Mouse (Mus musculus): ENCODE measurements around the gene Lpar1.
"Not testable (repeated sequence)": the region's sequence is repeated elsewhere in the genome, so short reads cannot be mapped to it uniquely, and the experiment has no call there.

Lpar1 gene

GRCm38 (mm10) chr4:58543171-58543570 lies 10.5 kb downstream of the Lpar1 start:
- DNase-seq, result no peak

GRCm38 (mm10) chr4:58542656-58543055 lies 11.0 kb downstream of the Lpar1 start:
- DNase-seq, result not testable (repeated sequence)

DNA sequence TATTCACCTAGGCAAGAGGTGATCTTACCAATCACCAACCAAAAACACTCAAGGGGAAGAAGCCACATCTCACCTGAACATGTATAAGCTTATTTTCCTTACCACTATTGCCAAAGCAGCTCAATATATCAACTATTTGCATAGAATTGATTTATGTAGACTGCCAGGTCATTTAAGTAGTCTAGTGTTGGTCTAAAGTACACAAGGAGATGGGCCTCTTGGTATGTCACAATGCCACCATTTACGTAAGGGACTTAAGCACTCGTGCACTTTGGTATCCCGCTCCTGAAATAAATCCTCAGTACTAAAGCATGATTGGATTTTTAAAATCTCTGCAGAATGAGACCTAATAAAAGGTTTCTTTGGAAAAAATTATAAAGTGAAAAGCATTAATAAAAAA lies 12.9 kb downstream of the Lpar1 start:
- no peak for DNase-seq

GRCm38 (mm10) chr4:58540385-58540784 lies 13.3 kb downstream of the Lpar1 start:
- no peak for DNase-seq

DNA sequence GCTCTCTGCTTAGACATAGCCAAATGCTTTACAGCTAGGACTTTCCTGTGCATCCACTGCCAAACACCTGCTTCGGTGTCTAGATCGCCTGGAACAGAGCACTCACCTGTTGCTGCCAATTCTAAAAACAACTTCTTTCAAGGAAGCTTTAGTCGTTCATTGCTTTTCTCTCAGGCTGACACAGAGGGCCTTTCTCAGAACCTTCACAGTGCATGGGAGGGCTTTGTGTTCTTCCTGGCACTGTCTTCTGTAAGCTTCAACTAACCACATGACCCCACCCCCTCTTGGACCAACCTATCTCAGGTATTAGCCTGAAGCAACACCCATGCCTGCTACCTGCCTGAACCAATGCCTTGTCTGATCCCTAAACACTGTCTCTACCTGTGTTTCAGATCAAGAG lies 15.0 kb downstream of the Lpar1 start:
- no peak for DNase-seq

DNA sequence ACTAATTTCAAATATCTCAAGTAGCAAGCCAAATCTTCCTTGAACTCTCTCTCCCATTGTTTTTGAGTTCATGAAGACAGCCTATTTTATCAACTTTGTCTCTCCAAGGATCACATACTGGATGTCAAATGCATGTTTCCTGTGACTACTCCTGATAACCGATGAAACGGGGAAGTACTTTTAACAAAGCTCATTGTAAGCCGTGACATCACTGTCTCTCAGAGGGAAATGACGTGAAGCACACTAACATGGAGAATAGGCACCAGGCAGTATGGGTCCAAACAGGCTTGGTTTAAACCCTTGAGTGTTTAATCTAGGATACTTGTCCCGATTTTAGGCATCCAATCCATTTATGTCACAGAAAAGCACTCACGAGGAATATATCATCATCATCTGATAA lies 17.9 kb downstream of the Lpar1 start:
- DNase-seq, result no peak

- DNase-seq, result no peak
Measured at GRCm38 (mm10) chr4:58534726-58535350, 18.9 kb downstream of the Lpar1 start.

DNA sequence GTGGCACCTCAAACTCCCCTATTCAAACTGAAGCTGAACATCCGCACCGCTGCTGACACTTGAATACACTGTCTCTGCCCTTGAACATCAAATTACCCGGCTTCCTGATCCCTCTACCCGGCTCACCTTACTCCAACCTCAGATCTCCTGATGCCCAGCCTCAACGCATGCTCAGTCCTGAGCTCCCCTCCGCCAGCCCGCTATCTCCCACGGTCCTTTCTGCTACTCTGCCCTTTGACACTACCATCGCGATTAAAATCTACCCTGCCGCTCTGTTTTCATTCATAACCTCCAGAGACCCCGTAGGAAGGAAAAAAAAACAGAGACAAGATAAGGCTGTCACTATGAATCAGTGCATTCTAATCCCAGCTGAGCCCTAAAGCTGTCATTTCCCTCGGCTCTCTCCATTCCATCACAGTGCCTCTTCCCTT lies 19.5 kb downstream of the Lpar1 start:
- no peak for DNase-seq

DNA sequence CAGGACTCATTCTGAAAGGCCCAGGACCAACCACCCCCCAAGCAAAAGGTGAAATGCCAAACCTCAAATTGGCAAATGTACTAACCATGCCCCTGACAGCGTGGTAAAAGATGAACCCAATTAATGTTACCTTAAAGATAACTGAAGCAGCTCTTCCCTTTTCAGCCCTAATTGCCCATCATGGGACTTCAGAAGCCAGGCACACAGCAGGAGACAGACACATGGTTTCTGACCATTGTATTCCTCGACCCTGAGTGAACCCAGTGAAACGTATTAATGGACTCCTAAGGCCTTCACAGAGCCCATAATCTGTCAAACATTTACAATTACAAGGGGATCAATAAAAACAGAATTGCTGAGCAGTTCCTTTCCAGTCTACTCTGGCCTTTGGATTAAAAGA lies 20.2 kb downstream of the Lpar1 start:
- DNase-seq, result no peak

DNA sequence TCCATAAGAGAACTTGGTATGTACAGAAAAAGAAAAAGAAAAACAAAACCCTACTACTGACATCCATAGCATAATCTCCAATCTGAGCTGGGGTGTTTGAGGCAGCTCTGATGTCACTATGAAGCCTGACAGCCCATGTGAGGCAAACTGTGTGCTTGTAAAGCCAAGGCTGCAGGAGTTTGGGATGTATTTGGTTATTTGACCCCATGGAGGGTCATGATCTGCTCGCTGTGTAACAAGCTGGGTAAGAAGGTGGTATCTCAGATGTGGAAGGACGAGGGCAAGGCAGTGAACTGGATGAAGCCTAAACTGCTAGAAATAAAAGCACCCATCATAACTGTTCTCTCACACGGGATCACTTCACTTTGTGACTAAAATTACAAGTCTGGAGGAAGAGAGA lies 21.4 kb downstream of the Lpar1 start:
- DNase-seq, result no peak

- DNase-seq, result no peak
Measured at GRCm38 (mm10) chr4:58530706-58531105, 23.0 kb downstream of the Lpar1 start.

- no peak for DNase-seq
Measured at GRCm38 (mm10) chr4:58530279-58530678, 23.4 kb downstream of the Lpar1 start.

DNA sequence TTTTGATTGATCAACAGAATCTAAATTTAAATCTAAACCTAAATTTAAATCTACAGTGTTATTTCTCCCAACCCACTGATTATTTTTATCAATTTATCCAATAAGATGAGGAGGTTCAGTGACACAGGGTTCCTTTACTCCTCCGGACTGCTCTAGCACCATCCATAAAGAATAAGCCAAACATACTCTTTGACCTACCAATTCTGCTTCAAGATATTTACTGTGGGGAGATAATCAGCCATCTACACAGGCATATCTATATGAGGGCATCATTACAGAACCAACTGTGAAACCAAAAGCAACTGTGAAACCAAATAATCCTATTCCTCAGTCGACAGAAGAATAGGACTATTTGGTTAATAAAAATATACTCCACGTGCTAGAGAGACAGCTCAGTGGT lies 25.8 kb downstream of the Lpar1 start:
- DNase-seq, result no peak

DNA sequence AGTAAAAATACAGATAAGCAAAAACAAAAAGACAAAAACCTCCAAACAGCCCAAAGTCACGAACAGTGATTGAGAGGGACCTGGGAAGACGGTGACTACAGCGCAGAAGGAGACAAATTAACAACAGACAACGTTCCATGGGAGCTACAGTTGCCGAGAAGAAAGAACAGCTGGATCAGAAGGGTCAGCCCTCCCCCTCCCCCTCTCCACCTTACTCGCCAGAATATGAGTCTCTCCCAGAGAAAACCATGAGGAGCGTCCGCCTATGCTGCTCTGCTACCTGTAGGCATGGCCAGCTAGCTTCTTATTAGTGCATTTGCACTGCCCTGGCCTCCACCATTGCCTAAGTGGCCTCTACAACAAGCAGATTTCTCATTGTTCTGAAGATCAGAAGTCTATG lies 32.6 kb downstream of the Lpar1 start:
- no peak for DNase-seq

GRCm38 (mm10) chr4:58520531-58520930 lies 33.2 kb downstream of the Lpar1 start:
- DNase-seq, result no peak

DNA sequence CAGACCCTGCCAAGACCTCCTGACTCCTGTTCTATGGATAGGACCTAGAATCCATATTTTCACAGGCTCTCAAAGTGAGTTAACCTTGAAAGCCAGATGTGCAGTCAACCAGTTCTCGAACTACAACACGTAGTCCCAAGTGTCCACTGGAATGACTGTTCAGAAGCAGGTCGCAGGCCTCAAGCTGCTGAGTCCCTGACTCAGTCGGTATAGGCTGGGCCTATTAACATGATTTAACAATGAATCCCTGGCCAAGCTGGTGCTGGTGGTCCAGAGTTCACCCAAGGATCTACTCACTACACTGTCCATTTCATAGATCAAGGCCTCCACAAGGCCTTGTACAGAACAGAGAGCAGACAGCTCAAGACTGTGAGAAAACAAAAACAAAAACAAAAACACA lies 33.8 kb downstream of the Lpar1 start:
- no peak for DNase-seq

- no peak for DNase-seq
Measured at GRCm38 (mm10) chr4:58518215-58518988, 35.3 kb downstream of the Lpar1 start.

DNA sequence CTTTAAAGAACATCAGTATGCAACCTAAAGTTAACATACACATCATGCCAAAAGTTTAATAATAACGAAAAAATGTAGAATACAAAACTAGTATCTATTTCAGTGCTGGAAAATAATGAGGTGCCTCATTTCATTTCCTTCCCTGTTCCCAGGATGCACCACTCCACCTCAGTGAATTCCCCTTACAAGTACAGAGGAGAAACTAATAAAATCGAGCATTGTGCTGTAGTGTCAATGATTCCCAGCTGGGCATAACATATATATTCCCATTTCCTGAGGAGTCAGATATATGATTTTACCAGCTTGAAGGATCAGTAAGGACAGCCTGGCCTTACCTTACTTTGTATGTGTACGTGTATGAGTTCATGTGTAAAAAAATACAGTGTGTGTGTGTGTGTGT lies 36.9 kb downstream of the Lpar1 start:
- DNase-seq, result no peak

DNA sequence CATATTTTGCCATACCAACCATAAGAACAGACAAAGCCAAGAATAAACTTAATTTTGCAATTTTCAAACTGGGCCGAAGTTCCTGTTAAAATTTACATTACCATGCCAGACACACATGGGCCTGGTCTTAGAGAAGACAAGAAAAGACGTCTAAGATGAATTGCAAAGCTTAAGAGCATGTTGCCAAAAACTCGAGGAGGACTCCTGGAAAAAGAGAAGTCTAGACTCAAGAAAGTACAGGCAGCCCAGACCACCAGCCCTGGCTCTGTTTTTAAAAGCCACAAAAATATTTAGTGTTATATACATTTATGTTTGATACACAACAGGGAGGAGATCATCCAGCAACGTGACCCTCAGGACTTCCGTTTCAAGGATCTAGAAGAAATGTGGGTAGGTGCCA lies 37.5 kb downstream of the Lpar1 start:
- DNase-seq, result no peak

- no peak for DNase-seq
Measured at GRCm38 (mm10) chr4:58511554-58511953, 42.1 kb downstream of the Lpar1 start.

DNA sequence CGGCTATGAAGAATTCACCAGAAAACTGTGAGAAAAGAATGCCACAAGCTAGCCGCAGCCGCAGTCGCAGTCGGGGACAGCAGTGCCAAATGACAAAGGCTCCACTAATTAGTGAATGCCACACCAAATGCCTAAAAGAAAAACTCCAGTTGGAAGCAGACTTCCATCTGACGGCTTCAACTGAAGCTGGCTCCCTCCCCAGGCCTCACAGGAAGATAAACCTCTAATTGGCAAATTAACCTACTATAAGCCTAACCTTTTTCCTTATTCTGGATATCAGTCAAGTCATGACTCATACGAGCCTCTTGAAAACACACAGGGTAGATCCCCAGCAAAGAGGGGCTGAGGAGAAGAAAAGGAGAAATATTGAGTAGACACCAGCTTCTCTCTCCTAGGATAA lies 44.9 kb downstream of the Lpar1 start:
- DNase-seq, result no peak

- no peak for DNase-seq
Measured at GRCm38 (mm10) chr4:58507536-58507935, 46.2 kb downstream of the Lpar1 start.

GRCm38 (mm10) chr4:58506539-58507527 lies 46.9 kb downstream of the Lpar1 start:
- DNase-seq, result no peak

DNA sequence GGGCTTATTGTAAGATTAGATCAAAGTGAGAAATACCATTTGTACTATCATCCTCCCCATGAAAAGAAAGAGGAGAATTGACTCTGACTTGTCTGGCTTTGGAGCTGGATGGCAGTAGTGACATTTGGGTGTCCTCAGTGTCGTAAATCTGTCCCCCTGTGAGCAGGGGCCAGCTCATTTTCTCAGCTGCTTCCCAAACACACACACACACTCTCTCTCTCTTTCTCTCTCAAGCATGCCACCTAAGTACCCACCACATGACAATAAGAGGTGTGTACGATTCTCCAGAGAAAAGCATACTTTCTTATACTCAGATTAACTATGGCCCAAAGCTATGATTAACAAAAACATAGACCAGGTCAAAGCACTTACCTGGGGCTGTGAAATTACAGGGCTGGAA lies 49.4 kb downstream of the Lpar1 start:
- no peak for DNase-seq
